Mouse (Mus musculus) C2C12 (cell line): ENCODE measurements around the gene Hoxd10.

ENCODE experiments used
- CTCF ChIP-seq: IDR thresholded peaks from one replicate; pipeline ENCODE4 v1.5.1; 2011; ENCODE audit not compliant: control insufficient read depth, insufficient read depth, insufficient read length
- MAX ChIP-seq: IDR thresholded peaks from one replicate; pipeline ENCODE4 v1.6.1; 2011; ENCODE audit warnings: mild to moderate bottlenecking, control low read depth
- MYOD1 ChIP-seq: IDR thresholded peaks from one replicate; pipeline ENCODE4 v1.6.1; 2011; ENCODE audit warnings: low read depth; ENCODE audit not compliant: control insufficient read depth, insufficient read length
- MYOG ChIP-seq: IDR thresholded peaks from one replicate; pipeline ENCODE4 v1.6.1; 2011; ENCODE audit not compliant: control insufficient read depth, insufficient read length; ENCODE audit errors: extremely low read depth
- USF1 ChIP-seq: IDR thresholded peaks from one replicate; pipeline ENCODE4 v1.6.1; 2011; ENCODE audit warnings: low read depth, mild to moderate bottlenecking, control low read depth, moderate library complexity

DNA sequence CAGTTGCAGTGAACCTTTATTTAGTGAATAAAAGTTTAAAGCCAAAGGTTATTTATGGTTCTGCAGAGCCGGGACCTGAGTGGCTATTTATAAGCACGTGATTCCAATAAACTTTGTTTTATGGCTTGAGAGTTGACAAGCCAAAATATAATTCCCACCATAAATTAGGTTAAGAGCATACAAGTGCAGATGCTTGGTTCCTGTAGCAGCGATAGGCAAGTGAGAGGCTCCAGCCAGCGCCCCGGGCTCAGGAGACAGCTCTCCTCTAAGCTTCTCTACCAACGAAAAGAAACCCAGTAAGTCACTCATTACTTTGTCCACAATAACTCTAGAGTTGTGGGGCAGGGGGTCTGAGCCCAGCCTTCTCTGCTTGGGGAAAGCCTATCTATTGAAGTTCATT lies 30.2 kb downstream of the Hoxd10 start:
- TF ChIP-seq CTCF (no peak), MYOG (no peak), USF1 (no peak), MYOD1 (no peak), MAX (no peak)
